Mouse (Mus musculus) urinary bladder, postnatal 14 days (tissue): ENCODE results near the gene Zfand5.

Experiments
- DNase-seq: peaks from one replicate; pipeline ENCODE4 v3.0.0; 2021; ENCODE audit warnings: low spot score

The Zfand5 gene

GRCm38 (mm10) chr19:21329770-21330169 lies 57.7 kb downstream of the Zfand5 start:
- peak; percentile 11 for DNase-seq

GRCm38 (mm10) chr19:21330305-21331115 lies 58.4 kb downstream of the Zfand5 start:
- DNase-seq = no peak

GRCm38 (mm10) chr19:21331621-21332155 lies 59.6 kb downstream of the Zfand5 start:
- no peak for DNase-seq
